Mouse (Mus musculus) central nervous system, embryonic 14 days (tissue): Measurements from ENCODE around the gene Olfr145. TPM values are rescaled to one million over a fixed set of nuclear protein-coding genes. Genes with fewer than 3 reads are reported as not detected.

Source experiments
- polyA plus RNA-seq: library from polyadenylated mRNA; depleted of rRNA; stranded (reverse); fragments of >200 nt; gene quantifications from 2 replicates; pipeline ENCODE4 v1.2.3, GENCODE M21; 2012; rRNA removed

Gene Olfr145
- polyA plus RNA-seq = not detected in 2 replicates

DNA sequence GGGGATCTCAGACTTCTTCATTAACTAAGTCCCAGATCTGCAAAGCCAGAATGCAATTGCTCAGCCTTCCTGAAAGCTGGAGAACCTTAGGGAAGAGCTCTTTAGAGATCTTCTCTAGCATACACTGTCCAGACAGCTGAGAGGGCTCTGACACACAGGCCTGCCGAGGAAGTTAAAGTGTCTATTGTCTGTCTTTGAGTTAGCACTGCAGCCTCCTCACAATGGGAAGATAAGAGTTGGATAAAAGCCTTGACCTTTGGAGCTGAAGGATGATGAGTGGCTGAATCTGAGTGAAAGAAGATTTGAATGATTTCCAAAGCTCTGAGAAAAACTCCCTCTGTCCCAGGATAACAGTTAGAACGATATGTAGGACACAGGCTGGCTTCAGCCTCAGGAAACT lies at the start of gene Olfr145:
Olfr145 (plus strand) TSS at position 64 of the 400 bp plus-strand sequence.

DNA sequence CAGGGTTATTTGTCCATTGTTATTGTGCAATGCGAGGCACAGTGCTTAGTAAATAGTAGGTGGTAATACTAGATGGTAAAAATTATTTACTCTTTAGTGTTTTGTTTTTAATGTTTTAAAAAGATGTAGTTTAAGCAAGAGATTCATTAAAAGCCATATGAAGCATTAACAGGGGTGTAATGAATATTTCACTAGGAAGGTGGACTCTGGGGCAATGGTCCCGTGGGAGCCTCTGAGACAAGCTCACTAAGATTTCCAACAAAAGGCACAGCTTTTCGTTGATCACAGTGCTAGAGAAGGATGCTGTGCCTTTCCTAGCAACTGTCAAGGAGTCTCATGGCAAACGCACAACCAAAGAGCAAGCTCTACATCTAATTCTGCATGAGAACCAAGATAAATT lies 42.6 kb upstream of the Olfr145 start, which contains the start of gene Olfr877:
Olfr877 (plus strand) TSS at position 301 of the 400 bp plus-strand sequence.

DNA sequence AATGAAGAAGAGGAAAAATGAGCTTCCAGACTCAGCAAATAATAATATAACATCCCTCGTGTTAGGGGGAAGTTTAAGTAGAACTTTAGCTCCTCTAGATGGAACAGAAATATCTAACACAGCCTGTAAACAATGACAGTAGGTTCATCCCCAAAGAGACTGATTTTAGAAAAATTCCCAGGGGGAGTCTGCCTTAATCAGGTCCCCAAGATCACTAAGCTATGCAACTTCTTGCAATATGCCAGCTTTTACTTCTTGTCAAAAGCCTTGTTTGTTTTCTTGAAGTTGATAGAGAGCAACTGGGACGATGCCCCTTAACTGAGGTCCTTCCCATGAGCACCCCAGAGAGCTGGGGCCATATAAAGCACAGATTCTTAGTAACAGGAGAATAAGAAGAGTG lies 21.0 kb downstream of the Olfr145 start, which contains the start of gene Olfr878:
Olfr878 (plus strand) TSS at position 301 of the 400 bp plus-strand sequence.

Other genes with a start within 250 kb of the Olfr145 start
- 51.9 and 70.1 TPM in 2 replicates for gene Tbrg1, start 239.4 kb upstream of the Olfr145 start, polyA plus RNA-seq
- 2.7 and 9.2 TPM in 2 replicates for gene Panx3, start 227.5 kb upstream of the Olfr145 start, polyA plus RNA-seq
- not detected in 2 replicates for gene Olfr160, start 180.5 kb upstream of the Olfr145 start, polyA plus RNA-seq
- not detected in 2 replicates for gene Olfr874, start 151.6 kb upstream of the Olfr145 start, polyA plus RNA-seq
- gene Olfr875, start 124.9 kb upstream of the Olfr145 start, polyA plus RNA-seq = 0.11 TPM in 1 of 2 replicates, not detected in the other
- not detected in 2 replicates for gene Olfr876, start 93.7 kb upstream of the Olfr145 start, polyA plus RNA-seq
- not detected in 2 replicates for gene Olfr877, start 42.5 kb upstream of the Olfr145 start, polyA plus RNA-seq
- not detected in 2 replicates for gene Olfr878, start 21.1 kb downstream of the Olfr145 start, polyA plus RNA-seq
- gene Olfr881, start 95.1 kb downstream of the Olfr145 start, polyA plus RNA-seq = not detected in 2 replicates
- gene Olfr883, start 129.1 kb downstream of the Olfr145 start, polyA plus RNA-seq = not detected in 2 replicates
- gene Olfr884, start 149.8 kb downstream of the Olfr145 start, polyA plus RNA-seq = not detected in 2 replicates
- not detected in 2 replicates for gene Olfr885, start 164.6 kb downstream of the Olfr145 start, polyA plus RNA-seq
- not detected in 2 replicates for gene Olfr887, start 187.3 kb downstream of the Olfr145 start, polyA plus RNA-seq
- gene Olfr888, start 211.4 kb downstream of the Olfr145 start, polyA plus RNA-seq = not detected in 2 replicates
- gene Olfr889, start 218.5 kb downstream of the Olfr145 start, polyA plus RNA-seq = not detected in 2 replicates
- gene Olfr890, start 245.8 kb downstream of the Olfr145 start, polyA plus RNA-seq = not detected in 2 replicates